Mouse (Mus musculus) ovary, postnatal 10 days (tissue): ENCODE data around the gene Mtf2.
"Not testable (repeated sequence)": the region's sequence is repeated elsewhere in the genome, so short reads cannot be mapped to it uniquely, and the experiment has no call there.

Source experiments
- DNase-seq: peaks from one replicate; pipeline ENCODE4 v3.0.0; 2022; ENCODE audit warnings: low spot score

Gene Mtf2

DNA sequence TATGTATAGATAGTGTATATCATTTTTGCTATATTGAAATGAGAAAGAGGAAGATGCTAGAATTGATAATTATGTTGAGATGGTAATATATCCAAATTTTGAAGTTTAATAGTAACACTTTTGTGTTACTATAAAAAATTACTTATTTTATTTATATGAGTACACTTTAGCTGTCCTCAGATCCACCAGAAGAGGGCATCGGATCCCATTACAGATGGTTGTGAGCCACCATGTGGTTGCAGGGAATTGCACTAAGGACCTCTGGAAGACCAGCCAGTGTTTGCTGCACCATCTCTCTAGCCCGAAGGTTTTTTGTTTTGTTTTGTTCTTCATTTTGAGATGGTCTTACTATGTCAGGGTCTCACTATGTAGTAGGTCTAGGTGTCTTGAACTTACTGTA, 20.0 kb downstream of the Mtf2 start:
- no peak for DNase-seq

DNA sequence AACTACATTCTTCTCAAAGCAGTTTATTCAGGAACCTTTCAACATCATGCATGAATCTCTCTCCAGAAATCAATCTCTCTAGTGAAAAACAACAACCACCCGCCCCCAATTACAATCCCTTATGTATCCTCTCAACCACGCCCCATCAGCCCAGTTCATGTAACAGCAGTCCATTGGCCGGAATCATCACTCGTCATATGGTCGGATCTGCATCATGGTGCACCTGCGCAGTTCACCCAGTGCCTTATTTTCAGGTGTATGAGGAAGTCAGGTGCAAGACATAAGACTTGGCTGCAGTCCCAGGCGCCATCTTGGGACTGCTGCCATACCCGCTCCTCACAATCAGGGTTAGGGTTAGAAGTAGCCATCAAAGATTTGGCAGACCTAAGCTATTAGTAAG, 27.3 kb downstream of the Mtf2 start:
- DNase-seq = not testable (repeated sequence)

DNA sequence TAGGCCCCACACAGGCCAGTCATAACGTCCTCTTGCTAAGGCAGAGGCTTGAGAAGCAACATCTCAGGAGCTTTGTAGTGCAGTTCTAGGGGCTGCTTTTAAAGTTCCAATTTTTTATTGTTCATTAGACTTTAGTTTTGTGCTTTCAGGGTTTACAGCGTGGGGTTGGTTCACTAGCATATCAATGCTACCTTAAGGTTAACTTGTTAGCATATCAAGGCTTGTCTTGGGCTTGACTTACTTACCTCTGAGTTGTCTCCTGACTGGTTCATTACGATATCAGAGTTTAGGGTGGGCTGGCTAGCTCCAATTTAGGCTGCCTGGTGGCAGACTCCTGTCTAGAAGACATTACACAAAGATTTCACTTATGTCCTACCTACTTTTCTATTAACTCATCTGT, 32.2 kb downstream of the Mtf2 start:
- no peak for DNase-seq

DNA sequence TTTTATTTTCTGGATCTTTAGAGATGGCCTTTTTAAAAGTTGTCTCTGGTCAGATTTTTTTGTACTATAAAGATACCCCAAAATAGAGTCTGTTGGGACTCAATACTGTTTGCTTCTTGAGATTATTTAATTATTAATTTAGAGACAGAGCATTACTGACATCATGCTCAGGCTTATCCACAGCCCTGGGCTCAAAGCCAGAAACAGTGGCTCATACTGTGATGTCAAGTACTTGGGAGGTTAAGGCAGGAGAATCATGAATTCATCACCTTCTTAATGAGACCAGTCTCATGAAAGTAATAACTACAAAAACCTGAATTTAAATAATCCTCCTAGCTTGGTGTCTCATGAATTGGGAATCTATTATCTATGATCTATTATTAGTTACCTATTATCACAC, 34.7 kb downstream of the Mtf2 start:
- no peak for DNase-seq

DNA sequence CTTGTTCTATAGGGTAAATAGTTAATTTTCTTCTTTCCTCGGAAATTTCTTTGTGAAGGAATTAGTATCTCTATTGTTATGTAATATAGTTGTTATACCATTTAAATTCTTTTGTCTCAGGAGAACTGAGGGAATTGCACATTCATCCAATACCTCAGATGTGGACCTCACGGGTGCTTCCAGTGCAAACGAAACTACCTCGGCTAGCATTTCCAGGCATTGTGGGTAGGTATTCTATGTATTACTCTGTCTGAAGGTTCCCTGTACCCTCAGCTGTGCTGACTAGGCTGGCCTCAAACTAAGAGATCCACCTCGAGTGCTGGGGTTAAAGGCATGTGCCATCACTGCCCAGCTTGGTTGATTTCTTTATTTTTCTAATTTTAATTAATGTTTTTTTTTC, 38.8 kb downstream of the Mtf2 start:
- no peak for DNase-seq

DNA sequence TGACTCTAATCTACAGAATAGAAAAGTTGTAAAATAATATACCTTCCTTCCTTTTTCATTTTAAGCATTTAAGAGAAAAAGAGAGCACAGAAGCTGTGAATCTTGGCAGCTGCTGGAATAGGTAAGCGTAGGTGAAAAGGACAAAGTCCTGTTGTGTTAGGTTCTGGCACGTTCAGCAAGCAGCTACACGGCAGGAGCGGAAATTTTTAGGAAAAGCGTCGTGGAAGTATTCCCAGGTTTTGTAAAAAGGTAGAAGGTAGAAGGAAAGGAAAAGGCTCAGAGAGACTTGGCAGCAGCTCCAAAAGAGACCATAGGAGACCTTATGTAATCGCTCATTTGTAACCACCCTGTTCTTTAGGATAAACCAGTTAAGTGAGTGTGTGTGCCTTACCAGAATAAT, 43.9 kb downstream of the Mtf2 start:
- no peak for DNase-seq

DNA sequence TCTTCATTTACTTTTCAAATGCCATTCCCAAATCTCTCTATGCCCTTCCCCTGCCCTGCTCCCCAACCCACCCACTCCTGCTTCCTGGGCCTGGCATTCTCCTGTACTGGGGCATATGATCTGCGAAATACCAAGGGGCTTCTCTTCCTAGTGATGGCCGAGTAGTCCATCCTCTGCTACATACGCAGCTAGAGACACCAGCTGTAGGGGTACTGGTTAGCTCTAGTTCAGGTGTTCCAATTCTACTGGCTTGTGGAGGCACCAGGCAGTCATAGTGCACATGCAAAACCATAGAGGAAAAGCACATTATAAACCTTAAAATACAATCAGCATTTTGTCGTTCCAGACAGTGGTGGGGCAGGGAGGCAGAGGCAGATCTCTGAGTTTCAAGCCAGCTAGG, 52.2 kb downstream of the Mtf2 start:
- no peak for DNase-seq

DNA sequence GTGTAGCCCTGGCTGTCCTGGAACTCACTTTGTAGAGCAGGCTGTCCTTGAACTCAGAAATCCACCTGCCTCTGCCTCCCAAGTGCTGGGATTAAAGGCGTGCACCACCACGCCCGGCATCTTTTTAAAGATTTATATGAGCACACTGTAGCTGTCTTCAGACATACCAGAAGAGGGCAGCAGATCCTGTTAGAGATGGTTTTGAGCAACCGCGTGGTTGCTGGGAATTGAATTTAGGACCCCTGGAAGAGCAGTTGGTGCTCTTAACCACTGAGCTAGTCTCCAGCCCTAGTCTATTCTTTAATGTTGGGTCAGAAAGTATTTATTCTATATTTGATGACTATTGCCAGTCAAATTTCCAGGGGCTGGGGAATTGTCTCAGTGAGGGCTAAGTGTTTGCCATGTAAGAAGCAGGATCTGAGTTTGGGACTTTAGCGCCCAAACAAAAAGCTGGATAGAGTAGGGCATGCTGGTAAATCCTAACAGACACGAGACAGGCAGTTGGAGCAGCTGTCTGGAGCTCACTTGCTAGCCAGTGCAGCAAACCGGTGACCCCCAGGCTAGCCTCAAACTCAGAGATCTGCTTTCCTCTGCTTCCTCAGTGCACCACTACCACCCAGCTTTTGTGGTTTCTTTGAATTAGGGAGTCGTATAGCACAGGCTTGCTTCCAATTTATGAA, 54.9 kb downstream of the Mtf2 start:
- no peak for DNase-seq

DNA sequence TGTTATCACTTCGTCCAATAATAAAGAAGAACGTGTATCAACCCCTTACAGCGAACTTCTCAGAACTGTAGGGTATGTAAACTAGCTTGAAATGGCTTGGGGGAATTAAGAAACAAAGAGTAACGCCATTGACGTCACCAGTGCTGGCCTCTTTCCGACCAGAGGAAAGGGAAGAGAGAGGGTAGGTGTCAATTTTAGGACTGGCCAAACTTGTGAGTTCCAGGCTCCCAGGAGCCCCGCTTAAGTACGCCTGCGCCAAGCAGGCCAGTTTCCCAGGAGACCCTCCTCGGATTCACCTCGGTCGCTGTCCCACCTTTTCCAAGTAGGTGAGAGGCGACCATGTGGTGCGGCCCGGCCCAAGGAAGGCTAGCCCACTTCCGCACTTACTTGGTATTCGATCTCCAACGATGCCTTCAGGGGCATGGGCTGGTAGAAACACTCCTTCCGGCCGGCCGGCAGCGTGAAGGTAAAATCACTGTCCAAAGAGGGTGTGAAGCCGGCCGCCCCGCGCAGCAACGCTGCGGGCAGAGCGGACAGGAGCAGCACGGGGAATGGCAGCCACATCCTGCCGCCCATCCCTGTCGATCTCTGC, 66.5 kb downstream of the Mtf2 start:
- DNase-seq = no peak

DNA sequence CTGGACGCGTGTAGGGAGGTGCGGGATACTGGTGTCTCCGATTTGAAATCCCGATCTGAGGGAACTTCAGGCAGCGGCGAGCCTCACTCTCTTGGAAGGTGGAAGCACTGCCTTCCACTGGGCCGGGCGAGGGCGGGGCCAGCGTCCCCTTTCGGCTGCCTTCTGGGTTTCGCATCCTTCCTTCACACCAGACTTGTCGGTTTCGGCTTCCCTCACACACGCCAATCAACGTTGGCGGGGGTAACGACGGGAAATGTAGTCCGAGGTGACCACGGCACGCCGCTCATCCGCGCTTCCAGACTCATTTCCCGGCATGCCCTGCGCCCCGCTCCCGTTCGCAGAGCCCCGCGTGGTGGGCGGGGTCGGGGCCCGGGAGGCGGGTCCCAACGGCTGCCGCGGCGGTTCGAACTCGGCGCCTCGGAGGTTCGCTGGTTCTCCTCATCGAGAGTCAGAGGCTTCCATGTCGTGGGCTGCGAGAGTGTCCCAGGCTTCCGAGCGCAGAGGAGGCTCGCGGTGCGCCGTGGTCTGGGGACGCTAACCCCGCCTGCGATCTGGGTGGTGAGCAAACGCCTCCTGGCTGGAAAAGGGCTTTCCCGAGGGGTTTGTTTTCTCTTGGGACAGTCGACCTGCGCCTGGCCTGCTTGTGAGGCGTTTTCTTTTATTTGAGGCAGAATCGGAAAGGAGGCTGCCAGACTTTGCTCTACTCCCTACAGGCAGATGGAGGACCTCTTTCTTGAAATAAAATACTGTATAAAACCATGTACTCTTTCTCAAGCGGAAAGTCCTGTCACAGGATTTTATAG, 67.2 kb downstream of the Mtf2 start, which contains the start of the genes Tmed5 and Ccdc18:
Gene Tmed5, minus strand, starts transcription at position 180 of the 803 bp plus-strand sequence.
Gene Ccdc18, plus strand, starts transcription at position 435 of the 803 bp plus-strand sequence.
- DNase-seq = peak; percentile 84

DNA sequence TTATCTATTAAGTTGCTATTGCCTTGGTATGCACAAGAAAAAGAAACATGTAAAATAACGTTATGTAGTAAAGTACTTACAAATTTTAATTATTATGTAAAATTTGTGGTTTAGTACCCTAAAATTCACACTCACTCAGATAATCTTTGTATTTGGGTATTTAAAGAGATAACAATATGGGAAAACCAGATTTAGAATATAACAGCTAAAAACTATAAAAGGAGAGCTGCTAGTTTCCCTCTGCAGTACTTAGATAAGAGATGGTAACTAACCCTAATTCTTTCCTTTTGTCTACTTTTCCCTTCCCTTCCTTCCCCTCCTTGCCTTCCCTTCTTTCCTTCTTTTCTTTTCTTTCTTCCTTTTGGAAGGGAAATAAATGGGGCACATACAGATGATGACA, 87.1 kb downstream of the Mtf2 start:
- no peak for DNase-seq
